Mouse (Mus musculus) embryo, embryonic 9.5 days (tissue): ENCODE results near the gene Rnaseh2b.

Experiments
- DNase-seq: peaks from one replicate; pipeline ENCODE4 v3.0.0-alpha.2; 2017; ENCODE audit errors: extremely low spot score

The Rnaseh2b gene

DNA sequence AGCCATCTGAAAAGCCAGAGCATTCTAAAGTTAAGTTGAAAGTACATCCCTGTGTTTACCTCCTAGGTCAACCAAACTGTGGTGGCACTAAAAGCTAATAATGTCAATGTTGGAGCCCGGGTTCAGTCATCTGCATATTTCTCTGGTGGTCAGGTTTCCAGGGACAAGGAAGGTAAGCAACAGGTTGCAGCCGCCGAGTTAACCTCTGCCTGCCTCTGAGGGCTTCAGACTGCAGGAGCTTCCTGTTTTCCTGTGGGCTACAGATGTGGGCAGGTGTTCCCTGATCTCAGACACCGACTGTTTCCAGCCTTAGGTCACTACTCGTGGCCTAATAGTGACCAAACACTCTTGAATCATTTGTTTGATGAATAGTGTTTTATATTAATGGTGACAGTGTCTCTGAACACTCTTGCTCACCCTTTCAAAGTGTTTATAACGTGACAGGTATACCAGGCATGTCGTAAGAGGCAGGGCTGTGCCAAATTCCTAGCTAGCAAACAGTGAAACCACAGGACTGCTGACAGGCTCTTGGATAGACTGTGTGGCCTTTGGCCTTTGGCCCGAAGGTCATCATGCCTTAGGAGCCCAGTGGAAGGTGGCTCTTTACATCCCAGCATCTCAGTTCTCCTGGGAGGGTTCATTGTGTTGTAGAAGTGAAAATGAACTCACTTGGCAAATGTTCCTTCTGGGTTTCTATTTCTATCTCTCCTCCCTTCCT, 69.0 kb downstream of the Rnaseh2b start:
- no peak for DNase-seq

DNA sequence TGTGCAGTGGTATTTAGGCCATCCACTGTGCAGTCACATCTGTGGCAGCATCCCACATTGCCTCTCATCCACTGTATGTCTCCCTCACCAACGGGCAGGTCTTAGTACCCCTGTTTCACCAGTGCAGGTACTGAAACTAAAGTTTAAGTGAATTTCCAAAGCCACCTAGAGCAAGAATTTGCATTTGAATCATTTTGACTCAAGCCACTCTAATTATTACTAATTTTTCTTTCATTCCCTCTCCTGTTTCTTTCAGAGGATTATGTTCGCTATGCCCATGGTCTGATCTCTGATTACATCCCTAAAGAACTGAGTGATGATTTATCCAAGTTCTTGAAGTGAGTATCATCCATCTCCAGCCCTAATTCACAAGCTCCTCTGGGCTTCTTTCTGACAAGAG, 71.4 kb downstream of the Rnaseh2b start:
- no peak for DNase-seq

DNA sequence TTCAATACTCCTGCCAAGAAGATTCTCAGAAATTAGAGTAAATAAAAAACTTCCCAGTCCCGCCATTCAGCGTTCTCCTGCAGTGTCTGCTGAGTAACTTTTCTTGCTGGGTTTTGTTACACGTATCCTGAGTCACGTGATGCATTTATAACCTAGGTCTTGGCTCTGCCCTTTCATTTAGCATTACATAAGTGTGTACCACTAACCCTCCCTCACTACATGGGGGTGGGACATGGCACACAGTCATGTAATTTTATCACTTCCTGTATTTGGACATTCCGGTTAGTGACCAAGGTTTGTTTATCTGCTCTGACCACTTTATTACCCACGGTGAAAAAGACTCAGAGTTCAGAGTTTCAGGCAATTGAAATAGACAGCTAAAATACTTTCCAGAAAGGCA, 78.4 kb downstream of the Rnaseh2b start:
- DNase-seq = no peak

DNA sequence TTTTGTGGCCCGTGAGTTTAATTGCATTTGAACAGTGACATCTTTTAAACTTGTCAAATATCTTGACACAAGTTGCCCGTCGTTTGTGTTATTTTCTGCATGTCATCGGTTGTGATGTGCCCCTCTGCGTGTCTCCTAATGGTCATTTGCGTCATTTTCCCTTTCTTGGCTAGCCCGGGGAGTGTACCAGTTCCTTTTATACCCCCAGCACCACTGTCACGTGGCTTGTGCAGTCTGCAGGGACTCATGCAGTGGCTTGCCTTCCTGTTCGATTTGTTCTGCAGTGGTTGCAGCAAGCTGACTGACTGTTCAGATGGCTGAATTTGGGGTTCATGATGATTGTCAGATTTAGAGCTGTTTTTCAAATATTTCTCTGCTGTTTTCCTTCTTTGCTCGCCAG, 81.6 kb downstream of the Rnaseh2b start:
- DNase-seq = no peak

DNA sequence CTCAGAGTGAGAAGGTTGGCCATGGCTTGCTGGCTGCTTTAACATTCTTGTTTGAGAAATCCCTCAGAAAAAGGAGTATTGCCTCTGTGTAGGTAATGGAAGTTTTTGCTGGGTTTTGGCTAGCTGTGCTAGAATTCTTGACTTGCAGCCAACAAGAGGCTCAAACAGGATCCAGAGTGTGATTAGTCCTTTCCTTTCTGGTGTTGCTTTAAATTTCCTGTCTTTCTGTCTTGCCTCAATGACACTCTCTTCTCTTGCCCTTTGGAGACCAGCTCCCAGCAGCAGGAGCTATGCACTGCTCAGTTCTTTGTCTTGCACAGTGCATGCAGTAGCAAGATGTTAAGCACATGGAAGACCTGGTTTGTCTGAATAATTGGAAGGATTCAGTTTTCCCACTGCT, 83.3 kb downstream of the Rnaseh2b start:
- DNase-seq = no peak

DNA sequence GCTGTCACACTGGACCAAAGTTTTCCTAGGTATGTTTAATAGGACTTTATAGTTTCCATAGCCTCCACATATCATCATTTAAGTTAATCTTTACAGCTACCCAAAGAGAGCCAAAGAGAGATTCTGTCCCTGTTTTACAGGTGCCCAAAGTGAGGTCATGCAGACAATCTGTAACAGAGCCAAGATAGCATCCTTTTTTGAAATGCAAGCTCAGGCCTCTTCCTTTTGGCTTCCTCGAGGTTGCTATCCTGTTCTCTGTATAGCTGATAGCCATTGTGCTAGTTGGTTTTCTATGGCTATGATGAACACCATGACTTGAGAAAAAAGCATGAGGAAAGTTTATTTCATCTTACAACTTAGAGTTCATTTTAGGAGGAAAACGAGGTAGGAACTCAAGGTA, 83.7 kb downstream of the Rnaseh2b start:
- DNase-seq = no peak

DNA sequence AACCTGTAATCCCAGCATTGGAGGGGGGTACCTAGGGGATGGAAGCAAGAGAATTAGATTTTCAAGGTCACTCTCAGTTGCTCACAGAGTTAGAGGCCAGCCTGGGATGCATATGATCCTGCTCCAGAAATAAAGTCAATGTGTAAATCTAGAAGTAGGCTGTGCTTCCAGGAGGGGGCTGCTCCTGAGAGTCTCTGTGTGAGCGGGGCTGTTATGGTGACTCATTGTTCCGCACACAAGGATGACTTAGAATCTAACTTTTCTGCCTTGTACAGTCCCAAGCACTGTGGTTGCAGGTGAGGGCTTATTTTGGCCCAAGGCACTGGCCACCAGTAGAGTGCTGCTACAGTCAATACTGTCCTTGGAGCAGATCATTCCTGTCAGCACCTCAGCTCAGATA, 87.0 kb downstream of the Rnaseh2b start:
- DNase-seq = no peak

DNA sequence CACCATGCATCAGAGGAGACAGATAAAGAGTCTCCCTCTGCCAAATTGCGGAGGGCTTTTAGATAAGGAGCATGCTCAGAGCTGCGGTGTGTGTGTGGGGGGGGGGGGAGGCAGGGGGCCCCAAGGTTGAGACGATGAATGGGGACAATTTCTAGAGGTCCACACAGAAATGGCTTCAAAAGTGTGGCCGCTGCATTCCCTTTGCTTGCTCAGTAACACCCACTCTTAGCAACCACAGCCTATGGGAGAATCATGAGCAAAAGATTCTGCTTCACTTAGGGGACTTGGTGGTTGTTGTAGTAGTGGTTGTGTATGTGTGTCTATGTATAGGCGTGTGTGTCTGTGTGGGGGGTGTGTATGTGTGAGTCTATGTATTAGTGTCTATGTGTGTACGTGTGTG, 88.2 kb downstream of the Rnaseh2b start:
- no peak for DNase-seq

DNA sequence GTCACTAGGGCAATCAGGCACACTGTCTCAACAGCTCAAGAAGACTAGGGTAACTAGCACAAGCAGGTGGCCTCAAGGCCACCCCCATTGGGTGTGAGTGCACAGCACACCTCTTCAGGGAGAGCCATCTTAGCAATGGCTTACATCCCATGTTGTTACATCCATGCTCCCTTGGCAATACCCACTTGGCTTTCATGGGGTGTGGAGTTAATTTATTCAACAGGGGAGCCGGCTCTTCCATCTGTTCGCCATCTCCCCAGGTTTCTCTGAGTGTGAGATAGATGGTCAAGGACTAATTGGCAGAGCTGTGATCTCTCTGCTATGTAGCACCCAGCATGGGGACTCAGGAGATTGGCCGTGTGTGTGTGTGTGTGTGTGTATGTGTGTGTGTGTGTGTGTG, 90.7 kb downstream of the Rnaseh2b start:
- no peak for DNase-seq

DNA sequence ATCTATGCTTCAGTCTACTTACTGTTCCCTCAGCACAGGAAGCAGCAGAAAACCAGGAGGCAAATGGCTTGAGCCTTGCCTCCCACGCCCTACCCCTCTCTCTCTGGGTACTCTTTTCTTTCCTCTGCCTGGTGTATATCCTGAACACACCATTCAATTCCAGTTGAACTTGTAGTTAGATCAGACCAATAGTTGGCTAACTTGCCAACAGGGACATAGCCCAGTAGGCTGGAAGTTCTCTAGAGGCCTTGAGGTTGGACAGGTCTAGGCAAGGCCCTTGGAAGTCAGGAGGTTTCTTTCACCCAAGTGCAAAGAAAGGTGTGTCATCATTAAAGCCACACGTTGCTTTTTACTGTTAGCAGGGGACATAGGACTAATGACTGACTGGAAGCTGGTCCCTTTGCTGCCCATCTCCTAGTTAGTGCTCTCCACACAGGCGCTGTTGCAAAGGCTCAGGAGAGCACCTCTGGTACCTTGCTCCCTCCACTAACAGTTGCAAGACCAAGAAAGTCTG, 91.5 kb downstream of the Rnaseh2b start:
- DNase-seq = no peak

DNA sequence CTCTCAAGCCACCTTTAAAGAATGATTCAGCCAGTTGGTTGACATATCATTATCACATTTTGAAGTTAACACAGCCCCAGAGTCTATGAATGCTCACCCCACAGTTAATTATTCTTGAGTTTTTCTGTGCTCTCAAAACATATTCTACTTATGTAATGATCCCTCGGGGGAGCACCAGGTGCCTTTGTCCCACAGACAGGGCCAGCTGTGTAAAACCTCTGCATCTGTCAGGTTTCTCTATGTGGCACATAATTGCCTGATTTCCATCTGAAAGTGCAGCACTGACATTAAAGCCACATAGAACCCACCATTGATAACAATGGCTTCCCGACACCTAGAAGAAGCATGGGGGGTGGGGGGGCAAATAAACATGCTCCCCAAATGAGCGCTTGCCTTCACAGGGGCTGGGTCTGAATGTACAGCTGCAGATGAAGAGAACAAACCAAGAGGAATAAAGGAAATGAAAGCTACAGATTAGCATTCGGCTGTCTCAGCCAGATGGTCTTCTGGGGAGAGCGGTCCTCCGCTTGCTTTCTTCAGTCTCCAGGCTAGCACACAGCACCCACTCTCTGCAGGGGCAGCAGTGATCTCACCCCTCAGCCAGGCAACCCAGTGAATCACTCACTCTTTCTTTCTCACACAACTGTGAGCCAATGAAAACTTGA, 96.8 kb downstream of the Rnaseh2b start:
- no peak for DNase-seq

DNA sequence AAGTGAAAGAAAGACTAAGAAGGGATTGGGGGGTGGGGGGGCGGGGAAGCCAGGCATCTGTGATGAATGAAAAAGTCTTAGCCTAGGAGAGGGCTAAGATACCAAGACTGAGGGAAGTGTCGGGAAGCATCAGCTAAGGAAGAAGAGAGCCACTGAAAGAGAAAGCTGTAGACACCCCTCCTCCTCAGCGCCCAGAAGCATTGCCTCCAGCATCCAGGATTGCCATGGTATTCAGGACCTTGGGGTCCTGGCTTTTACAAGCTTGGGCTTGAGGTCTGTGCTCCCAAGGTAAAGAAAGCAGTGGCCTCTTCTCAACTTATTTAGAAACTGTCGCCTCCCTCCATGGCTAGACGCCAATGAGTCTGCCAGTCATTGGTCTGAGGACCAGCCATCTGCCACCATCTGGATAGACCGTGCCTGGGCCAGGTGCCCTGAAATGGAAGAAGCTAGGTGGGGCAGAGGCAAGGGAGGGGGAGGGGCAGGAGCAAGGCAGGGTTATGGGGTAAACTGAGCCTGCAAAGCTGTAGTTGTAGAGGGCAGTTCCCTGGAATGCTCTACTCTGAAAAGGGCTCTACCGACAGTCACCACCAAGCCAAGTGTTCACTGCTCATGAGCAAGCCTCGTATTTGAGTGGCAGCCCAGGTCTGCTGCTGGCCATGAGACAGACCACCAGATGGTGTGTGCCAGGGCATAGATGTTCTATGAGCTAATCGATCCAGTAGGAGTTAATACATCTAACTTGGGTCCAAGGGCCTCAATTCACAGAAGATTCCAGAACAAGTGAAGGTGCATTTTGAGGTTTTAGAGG, 97.5 kb downstream of the Rnaseh2b start:
- DNase-seq = no peak

DNA sequence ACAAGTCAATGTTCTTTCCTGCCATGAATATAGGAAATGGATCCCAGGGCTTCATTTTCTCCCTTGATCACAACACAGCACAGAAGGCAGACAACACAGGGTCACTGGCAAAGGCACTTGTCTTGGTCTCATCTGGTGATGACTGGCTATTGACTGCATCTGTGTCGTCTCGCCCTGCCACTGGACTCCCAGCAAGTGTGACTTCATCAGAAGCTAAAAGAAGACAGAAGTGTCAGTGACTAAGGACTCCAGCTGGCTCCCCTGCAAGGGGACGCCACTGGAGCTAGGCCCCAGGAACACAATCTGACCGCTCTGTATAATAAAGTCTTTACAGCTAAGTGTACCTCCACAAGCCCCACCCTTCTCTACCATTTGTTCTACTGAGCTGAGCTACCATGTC, 100.4 kb downstream of the Rnaseh2b start:
- DNase-seq = no peak

DNA sequence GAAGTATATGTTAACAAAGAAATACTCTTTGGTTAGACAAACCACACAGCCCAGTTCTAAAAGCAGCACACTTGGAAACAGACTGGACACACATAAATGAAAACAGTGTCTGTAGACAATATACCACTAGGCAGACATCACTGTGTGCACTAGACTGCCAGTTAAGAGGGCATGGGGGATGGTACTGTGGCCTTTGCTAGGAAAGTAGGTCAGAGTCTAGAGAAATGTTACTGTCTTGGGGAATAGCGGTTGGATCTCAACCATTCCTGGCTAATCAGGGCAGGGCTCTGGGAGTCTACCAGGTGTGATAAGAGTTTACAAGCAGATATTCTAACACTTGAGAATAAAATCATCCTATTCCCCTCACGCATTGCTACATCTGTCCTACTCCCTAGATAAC, 103.0 kb downstream of the Rnaseh2b start:
- no peak for DNase-seq

DNA sequence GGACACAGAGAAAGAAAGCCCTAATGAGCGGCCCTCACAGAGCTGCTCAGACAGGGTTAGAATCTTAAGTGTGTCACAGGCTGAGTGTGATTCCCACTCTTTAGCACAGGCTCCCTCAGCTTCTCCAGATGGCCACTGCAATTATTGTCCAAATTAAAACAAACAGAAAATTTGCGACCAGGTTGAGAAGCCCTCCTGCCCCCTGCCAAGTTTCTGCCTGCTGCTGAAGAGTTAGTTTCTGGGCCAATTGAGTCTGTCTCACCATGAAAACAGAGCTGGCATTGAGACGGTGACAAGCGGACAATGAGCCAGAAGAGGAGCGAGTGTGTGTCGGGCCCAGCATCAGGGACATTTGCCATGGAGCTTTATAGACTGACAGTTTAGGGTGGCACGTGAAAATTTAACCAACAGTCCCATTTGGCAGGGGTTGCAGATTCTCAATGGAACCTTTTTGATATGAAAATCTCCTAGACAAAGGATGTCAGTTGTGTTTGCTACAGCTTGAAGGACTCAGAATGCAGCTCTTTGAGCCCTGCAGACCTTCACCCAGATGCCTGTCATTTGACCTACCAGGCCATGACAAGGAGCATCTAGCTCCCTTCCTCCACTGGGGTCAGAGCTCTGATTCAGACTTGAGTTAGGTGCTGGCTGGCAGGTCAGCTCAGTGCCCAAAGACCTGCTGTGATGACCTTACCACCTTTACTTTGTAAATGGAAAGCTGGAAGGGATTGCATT, 123.8 kb downstream of the Rnaseh2b start:
- DNase-seq = no peak

DNA sequence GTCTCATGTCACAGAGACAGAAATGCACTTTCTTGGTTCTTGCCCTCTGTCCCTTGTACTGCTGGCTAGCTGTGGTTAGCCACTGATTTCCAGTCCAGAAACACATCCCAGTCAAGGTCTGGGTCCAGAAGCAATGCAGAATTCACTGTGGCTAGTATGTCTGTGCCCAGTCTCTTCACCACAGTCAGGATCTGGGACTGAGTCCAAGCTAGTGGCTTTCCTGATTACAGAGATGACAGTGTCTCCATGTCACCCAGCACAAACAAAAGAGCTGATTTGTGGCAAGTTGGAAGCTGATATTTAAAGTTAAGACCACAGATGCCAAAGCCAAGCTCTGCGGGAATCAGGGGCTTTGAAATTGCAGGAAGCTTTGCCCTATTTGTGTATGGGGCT, 124.3 kb downstream of the Rnaseh2b start:
- no peak for DNase-seq

DNA sequence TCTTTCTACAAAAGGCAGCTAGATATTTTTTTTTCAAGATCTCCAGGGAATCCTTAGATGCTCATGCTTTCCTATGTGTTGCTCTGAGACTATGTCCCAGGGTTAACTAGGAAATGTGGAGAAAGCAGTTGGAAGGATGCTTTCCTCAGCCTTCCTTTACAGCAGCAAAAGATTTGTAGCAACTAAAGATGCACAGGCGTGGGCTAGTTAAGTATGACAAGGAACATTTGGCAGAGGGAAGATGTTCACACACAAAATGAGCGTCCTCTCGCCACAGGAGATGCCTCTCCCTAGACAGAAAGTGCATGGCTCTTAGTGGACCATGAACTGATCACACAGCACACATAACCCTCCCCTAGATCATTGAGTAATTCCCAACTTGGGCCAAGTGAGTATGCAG, 125.1 kb downstream of the Rnaseh2b start:
- DNase-seq = no peak

DNA sequence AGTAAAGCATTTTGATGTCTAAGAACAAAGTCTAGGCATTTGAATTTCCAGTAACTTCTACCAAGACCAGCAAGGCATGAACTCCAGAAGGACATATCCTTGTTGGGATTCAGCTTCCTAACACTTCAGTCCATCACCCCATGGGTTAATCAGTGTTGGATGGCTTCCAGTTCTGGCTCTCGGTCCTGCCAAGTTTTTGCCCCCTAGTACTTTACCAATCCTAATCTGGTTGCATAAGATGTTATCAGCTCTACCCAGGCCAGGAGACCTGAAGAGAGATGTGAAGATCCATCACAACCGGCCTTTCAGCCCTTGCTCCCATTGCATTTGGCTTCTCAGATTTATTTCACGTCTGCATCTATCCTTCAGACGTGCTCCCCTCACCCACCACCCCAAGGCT, 129.9 kb downstream of the Rnaseh2b start:
- no peak for DNase-seq
